Mouse (Mus musculus) thymus, adult 2 months (tissue): Measurements from ENCODE around the gene Ebf4. TPM values are rescaled to one million over a fixed set of nuclear protein-coding genes. Genes with fewer than 3 reads are reported as not detected.

Experiments used
- DNase-seq: peaks from one replicate; pipeline ENCODE4 v3.0.0; 2021
- H3K27ac ChIP-seq: fragments of 200-500 bp; 2 replicates; pipeline ENCODE4 v1.5.1; 2012; ENCODE audit warnings: low read length, control low read depth; ENCODE audit not compliant: control insufficient read depth, insufficient read depth
- H3K27me3 ChIP-seq: fragments of 200-500 bp; 2 replicates; pipeline ENCODE4 v1.6.1; 2012; ENCODE audit warnings: mild to moderate bottlenecking, low read length, moderate library complexity, mixed read lengths; ENCODE audit not compliant: control insufficient read depth, insufficient read depth
- H3K36me3 ChIP-seq: fragments of 200-500 bp; 2 replicates; pipeline ENCODE4 v1.6.1; 2012; ENCODE audit warnings: mild to moderate bottlenecking, low read length, moderate library complexity; ENCODE audit not compliant: control insufficient read depth, insufficient read depth
- H3K4me1 ChIP-seq: fragments of 200-500 bp; replicated peaks from 2 replicates; pipeline ENCODE4 v1.6.1; 2012; ENCODE audit warnings: low read length; ENCODE audit not compliant: control insufficient read depth, insufficient read depth
- H3K4me3 ChIP-seq: fragments of 200-500 bp; 2 replicates; pipeline ENCODE4 v1.5.1; 2012; ENCODE audit warnings: mild to moderate bottlenecking, low read length, control low read depth, moderate library complexity; ENCODE audit not compliant: control insufficient read depth, insufficient read depth
- CTCF ChIP-seq: fragments of 200-500 bp; IDR thresholded peaks from 2 replicates; pipeline ENCODE4 v1.5.1; 2012; ENCODE audit warnings: mild to moderate bottlenecking, control low read depth, low read length, moderate library complexity, borderline replicate concordance; ENCODE audit not compliant: control insufficient read depth, poor library complexity, insufficient read depth; ENCODE audit errors: extremely low read depth
- POLR2A ChIP-seq: fragments of 200-500 bp; IDR thresholded peaks from 2 replicates; pipeline ENCODE4 v1.6.1; 2012; ENCODE audit warnings: mild to moderate bottlenecking, low read length, control low read depth, moderate library complexity; ENCODE audit not compliant: control insufficient read depth, poor library complexity, insufficient read depth; ENCODE audit errors: extremely low read depth
- WGBS: fragments of 180-500 bp; shearing (Covaris S2); methylation state at CpG from one replicate; pipeline ENCODE4 v1.1.7; 2018; 5-methylcytosine and 5-hydroxymethylcytosine counted together
- polyA plus RNA-seq: library from polyadenylated mRNA; depleted of rRNA; stranded (reverse); fragments of >200 nt; gene quantifications from 2 replicates; pipeline ENCODE4 v1.2.3, GENCODE M21; 2012; rRNA removed

Ebf4 gene
- 0.69 and 0.78 TPM in 2 replicates for polyA plus RNA-seq

- TF ChIP-seq CTCF = no peak
- no peak for TF ChIP-seq POLR2A
- peaks cover 34% of the 10 kb centered on the region; the same call in 1 of the 2 replicates for H3K27me3 ChIP-seq
- peak within 1 kb of the TSS; percentile 5; the same call in 1 of the 2 replicates for H3K4me3 ChIP-seq
- no peak for DNase-seq
- WGBS = 2% methylated on average over 33 of the region's 39 CpGs
- H3K4me1 ChIP-seq = no peaks in the 10 kb centered on the region
- no peaks in the 10 kb centered on the region for H3K36me3 ChIP-seq
- no peak within 1 kb of the TSS for H3K27ac ChIP-seq
Observed at GRCm38 (mm10) chr2:130294936-130295277, at the start of gene Ebf4. Gene Ebf4, plus strand, starts transcription at chr2:130295169.

- Histone ChIP-seq H3K4me3 (no peak overlapping the region), H3K36me3 (no peaks in the 10 kb centered on the region), H3K27me3 (no peaks in the 10 kb centered on the region), H3K27ac (no peak overlapping the region), H3K4me1 (no peaks in the 10 kb centered on the region)
- TF ChIP-seq POLR2A (no peak), CTCF (no peak)
- DNase-seq = peak; percentile 29
- WGBS = 57% methylated on average over 9 of the region's 9 CpGs
Observed at GRCm38 (mm10) chr2:130246912-130247311, 48.1 kb upstream of the Ebf4 start.

GRCm38 (mm10) chr2:130248226-130248625, 46.7 kb upstream of the Ebf4 start:
- no peak overlapping the region for H3K27ac ChIP-seq
- no peak for DNase-seq
- no peaks in the 10 kb centered on the region for H3K36me3 ChIP-seq
- H3K4me3 ChIP-seq = no peak overlapping the region
- WGBS = 78% methylated on average over 7 of the region's 7 CpGs
- H3K27me3 ChIP-seq = no peaks in the 10 kb centered on the region
- TF ChIP-seq POLR2A = no peak
- TF ChIP-seq CTCF = no peak
- no peaks in the 10 kb centered on the region for H3K4me1 ChIP-seq

GRCm38 (mm10) chr2:130256762-130257161, 38.2 kb upstream of the Ebf4 start:
- 79% methylated on average over 4 of the region's 4 CpGs for WGBS
- TF ChIP-seq POLR2A (no peak), CTCF (no peak)
- DNase-seq = no peak
- Histone ChIP-seq H3K27ac (no peak overlapping the region), H3K36me3 (no peaks in the 10 kb centered on the region), H3K27me3 (no peaks in the 10 kb centered on the region), H3K4me3 (no peak overlapping the region), H3K4me1 (no peaks in the 10 kb centered on the region)

GRCm38 (mm10) chr2:130260822-130261221, 34.1 kb upstream of the Ebf4 start:
- WGBS = 74% methylated on average over 4 of the region's 4 CpGs
- Histone ChIP-seq H3K27ac (no peak overlapping the region), H3K4me1 (no peaks in the 10 kb centered on the region), H3K36me3 (no peaks in the 10 kb centered on the region), H3K27me3 (no peaks in the 10 kb centered on the region), H3K4me3 (no peak overlapping the region)
- TF ChIP-seq POLR2A (no peak), CTCF (no peak)
- DNase-seq = no peak

- Histone ChIP-seq H3K4me3 (no peak overlapping the region), H3K36me3 (no peaks in the 10 kb centered on the region), H3K27ac (no peak overlapping the region), H3K27me3 (no peaks in the 10 kb centered on the region), H3K4me1 (no peaks in the 10 kb centered on the region)
- DNase-seq = no peak
- TF ChIP-seq POLR2A = no peak
- TF ChIP-seq CTCF = no peak
- 97% methylated on average over 2 of the region's 2 CpGs for WGBS
Observed at GRCm38 (mm10) chr2:130261914-130262313, 33.1 kb upstream of the Ebf4 start.

- Histone ChIP-seq H3K4me1 (no peaks in the 10 kb centered on the region), H3K27ac (no peak overlapping the region), H3K36me3 (no peaks in the 10 kb centered on the region), H3K4me3 (no peak overlapping the region), H3K27me3 (no peaks in the 10 kb centered on the region)
- no peak for DNase-seq
- 78% methylated on average over 2 of the region's 2 CpGs for WGBS
- TF ChIP-seq CTCF = no peak
- no peak for TF ChIP-seq POLR2A
Observed at GRCm38 (mm10) chr2:130262398-130262797, 32.6 kb upstream of the Ebf4 start.

GRCm38 (mm10) chr2:130265520-130265919, 29.4 kb upstream of the Ebf4 start:
- H3K27ac ChIP-seq = no peak overlapping the region
- H3K27me3 ChIP-seq = no peaks in the 10 kb centered on the region
- H3K4me1 ChIP-seq = no peaks in the 10 kb centered on the region
- 92% methylated on average over 1 of the region's 1 CpGs for WGBS
- TF ChIP-seq POLR2A (no peak), CTCF (no peak)
- no peaks in the 10 kb centered on the region for H3K36me3 ChIP-seq
- no peak overlapping the region for H3K4me3 ChIP-seq
- DNase-seq = no peak
